Mouse (Mus musculus) embryonic facial prominence, embryonic 11.5 days (tissue): ENCODE measurements around the gene Cysltr1. TPM values are rescaled to one million over a fixed set of nuclear protein-coding genes. Genes with fewer than 3 reads are reported as not detected.

ENCODE experiments used
- polyA plus RNA-seq: library from polyadenylated mRNA; unstranded; fragments of >200 nt; fragmentation: Nextera tagmentation; extraction: Ambion mirVana; gene quantifications from 2 replicates; pipeline ENCODE4 v1.2.1, GENCODE M21; 2014

Cysltr1 gene
- polyA plus RNA-seq, 1 experiment from 2014 or later = 1.1 TPM

Other genes starting within 250 kb of the Cysltr1 start
- gene Fndc3c1, start 118.3 kb downstream of the Cysltr1 start, polyA plus RNA-seq = 90.9 and 107 TPM in 2 replicates
- 3.8 and 5.1 TPM in 2 replicates for gene Gm5127, start 20.5 kb downstream of the Cysltr1 start, polyA plus RNA-seq
- 18.1 and 19.3 TPM in 2 replicates for gene Rtl3, start 237.0 kb upstream of the Cysltr1 start, polyA plus RNA-seq